Mouse (Mus musculus): ENCODE results near the gene Cdh22. TPM values are rescaled to one million over a fixed set of nuclear protein-coding genes. Genes with fewer than 3 reads are reported as not detected.

Gene Cdh22
- polyA plus RNA-seq, 1 experiment from 2014 or later: 20.8 TPM

DNA sequence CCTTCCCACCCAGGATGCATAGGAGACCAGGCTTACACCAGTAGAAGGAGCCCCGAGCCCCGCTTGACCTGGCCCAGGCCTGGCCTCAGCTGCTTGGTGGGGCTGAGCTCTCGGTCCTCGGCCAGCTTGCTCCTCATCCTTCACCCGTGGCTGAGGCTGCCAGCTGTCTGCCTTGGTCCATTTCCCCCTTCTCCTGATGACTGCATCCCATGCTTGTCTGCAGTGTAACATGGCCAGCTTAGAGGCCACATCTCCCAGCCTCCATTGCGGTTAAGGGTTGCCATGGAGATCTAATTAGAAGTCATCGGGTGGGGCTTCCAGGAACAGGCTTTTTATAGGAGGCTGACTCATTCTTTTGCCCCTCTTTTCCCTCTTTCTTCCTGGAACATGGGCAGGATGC is 29.2 kb upstream of the Cdh22 start:
- no peaks in the 10 kb centered on the region for H3K9me3 ChIP-seq
- H3K4me1 ChIP-seq: peaks cover 34% of the 10 kb centered on the region
- no peak for ATAC-seq (replicated peaks)
- H3K27ac ChIP-seq: no peak overlapping the region
- no peaks in the 10 kb centered on the region for H3K27me3 ChIP-seq (replicated peaks)
- no peak overlapping the region for H3K9ac ChIP-seq
- H3K4me3 ChIP-seq: no peak overlapping the region
- H3K4me2 ChIP-seq: no peak overlapping the region
- no peaks in the 10 kb centered on the region for H3K36me3 ChIP-seq (replicated peaks)
- 47% methylated on average over 7 of the region's 7 CpGs for WGBS

DNA sequence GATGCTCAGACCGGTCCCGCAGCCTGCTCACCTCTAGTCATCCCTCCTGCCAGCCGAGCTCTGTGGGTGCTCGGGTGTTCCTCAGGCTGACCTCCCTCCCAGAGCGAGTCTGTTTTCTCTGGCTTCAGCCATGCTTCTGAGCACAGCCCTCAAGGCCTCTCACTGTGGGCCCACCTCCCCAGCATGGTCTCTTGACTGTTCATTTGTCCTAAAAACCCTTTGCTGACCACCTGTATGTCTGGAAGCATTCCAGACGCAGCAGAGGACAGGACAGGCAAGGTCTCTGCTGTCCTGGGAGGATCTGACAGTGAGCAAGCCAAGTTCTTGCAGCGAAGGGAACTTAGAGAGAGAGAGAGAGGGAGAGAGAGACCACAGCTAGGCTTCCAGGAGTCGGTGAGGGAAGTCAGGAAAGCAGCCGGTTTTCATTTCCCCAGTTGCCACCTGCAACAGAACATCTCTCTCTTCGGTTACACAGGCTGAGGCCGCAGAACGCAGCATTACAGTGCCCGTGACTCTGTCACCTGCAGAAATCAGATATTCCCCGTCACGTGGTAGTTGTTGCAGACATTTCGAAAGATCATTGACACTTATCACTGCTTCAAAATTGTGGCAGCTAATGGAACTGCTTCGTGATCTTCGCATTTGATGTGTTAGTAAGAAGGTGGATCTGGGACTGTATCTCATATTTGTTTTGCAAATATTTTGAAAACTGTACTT is 27.8 kb upstream of the Cdh22 start:
- Histone ChIP-seq H3K9ac (no peak overlapping the region), H3K9me3 (no peaks in the 10 kb centered on the region), H3K36me3 (replicated peaks) (no peaks in the 10 kb centered on the region), H3K4me3 (no peak overlapping the region), H3K4me1 (peaks cover 43% of the 10 kb centered on the region), H3K4me2 (no peak overlapping the region), H3K27me3 (replicated peaks) (no peaks in the 10 kb centered on the region), H3K27ac (no peak overlapping the region)
- ATAC-seq (replicated peaks): no peak
- WGBS: 68% methylated on average over 18 of the region's 18 CpGs

DNA sequence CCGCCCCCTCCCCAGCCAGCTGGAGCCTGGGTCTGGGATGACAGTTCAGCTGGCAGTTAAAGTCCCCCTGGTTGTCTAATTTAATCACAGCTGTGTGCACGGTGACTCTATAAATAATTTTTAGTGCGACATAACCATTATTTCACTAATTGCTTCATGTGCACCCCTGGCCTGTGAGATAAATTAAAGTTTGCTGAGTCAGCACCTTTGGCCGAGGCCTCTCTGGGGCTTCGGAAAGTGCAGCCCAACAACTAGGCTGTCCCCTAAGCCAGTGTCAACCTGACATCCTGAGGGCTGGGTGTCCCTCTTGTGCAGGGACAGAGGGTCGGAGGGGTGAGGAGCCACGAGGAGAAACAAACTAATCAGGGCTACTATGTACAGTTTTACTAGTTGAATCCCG is 25.2 kb upstream of the Cdh22 start:
- ATAC-seq (replicated peaks): no peak
- H3K4me3 ChIP-seq: no peak overlapping the region
- no peaks in the 10 kb centered on the region for H3K27me3 ChIP-seq (replicated peaks)
- H3K4me2 ChIP-seq: no peak overlapping the region
- 82% methylated on average over 8 of the region's 8 CpGs for WGBS
- H3K9ac ChIP-seq: no peak overlapping the region
- H3K36me3 ChIP-seq (replicated peaks): no peaks in the 10 kb centered on the region
- no peak overlapping the region for H3K27ac ChIP-seq
- H3K4me1 ChIP-seq: peaks cover 33% of the 10 kb centered on the region
- no peaks in the 10 kb centered on the region for H3K9me3 ChIP-seq

DNA sequence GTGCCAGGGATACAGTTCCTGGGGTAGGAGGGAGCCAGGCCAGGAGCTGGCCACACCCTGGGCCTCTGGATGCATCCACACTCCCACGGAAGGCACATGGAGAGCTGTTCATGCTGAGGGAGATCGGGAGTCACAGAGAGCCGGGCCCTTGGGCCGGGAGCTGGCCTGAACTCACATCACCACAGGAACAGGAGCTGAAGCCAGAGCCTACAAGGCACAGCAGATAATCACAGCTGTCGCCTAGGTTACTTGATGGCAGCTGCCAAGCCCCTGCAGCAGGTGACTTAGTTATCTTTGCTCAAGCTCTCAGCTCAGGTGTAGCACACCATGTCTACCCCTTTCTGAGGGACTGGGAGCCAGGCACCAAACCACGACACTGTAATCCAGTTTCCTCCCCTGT is 23.7 kb upstream of the Cdh22 start:
- H3K4me3 ChIP-seq: no peak overlapping the region
- ATAC-seq (replicated peaks): no peak
- H3K4me1 ChIP-seq: peaks cover 38% of the 10 kb centered on the region
- no peak overlapping the region for H3K27ac ChIP-seq
- no peaks in the 10 kb centered on the region for H3K36me3 ChIP-seq (replicated peaks)
- H3K9me3 ChIP-seq: no peaks in the 10 kb centered on the region
- 77% methylated on average over 6 of the region's 6 CpGs for WGBS
- no peak overlapping the region for H3K9ac ChIP-seq
- no peaks in the 10 kb centered on the region for H3K27me3 ChIP-seq (replicated peaks)
- H3K4me2 ChIP-seq: no peak overlapping the region

DNA sequence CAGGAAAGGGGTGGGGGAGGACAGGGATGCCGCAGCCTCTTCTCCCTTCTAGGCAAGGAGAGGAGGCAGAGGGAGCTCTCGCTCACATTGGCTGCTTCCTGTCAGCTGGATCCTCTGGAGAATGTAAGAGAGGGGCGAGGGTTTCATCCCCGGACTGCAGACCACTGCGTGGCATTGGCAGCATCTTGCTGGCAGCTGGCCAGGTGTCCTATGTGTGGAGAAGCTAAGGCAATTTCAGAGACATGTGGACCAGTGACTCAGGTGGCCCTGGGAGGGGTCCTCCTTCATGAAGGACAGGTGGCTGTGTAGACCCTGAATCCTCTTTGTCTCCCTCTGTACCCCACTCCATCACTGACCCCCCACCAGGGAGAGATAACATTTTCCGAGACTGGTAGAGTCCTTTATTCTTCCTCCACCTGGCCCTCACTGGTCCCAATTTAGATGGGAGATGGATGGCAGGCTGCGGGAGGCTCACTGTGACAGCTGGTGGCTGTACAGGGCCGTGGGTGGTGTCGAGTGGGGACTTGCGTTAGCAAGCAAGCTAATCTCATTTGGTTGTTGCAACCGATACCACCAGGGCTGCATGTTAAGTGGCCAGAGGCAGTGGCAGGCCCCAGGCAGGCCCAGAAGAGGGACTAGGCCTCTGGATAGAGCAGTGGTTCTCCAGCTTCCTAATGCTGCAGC is 22.6 kb upstream of the Cdh22 start:
- H3K27ac ChIP-seq: no peak overlapping the region
- H3K9ac ChIP-seq: no peak overlapping the region
- ATAC-seq (replicated peaks): no peak
- H3K36me3 ChIP-seq (replicated peaks): no peaks in the 10 kb centered on the region
- no peaks in the 10 kb centered on the region for H3K9me3 ChIP-seq
- peaks cover 38% of the 10 kb centered on the region for H3K4me1 ChIP-seq
- WGBS: 25% methylated on average over 11 of the region's 11 CpGs
- no peaks in the 10 kb centered on the region for H3K27me3 ChIP-seq (replicated peaks)
- no peak overlapping the region for H3K4me3 ChIP-seq
- H3K4me2 ChIP-seq: no peak overlapping the region

DNA sequence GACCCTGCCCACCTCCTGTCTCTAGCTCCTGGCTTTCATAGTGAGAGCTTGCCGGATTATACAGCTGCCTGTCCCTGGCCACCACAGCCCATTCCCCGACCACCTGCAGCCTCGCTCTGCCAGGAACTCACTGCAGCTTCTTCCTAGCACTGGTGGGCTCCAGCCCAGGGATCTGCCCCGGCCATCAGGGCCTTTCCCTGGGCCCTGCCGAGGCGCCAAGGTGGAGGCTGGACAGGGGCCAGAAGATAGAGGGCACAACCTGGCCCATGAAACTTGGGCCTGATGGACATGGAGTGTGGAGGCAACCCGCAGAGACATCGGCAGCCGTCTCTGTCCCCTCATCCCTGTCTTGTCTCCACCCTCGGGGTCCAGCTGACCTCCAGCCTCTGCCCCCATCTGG is 21.6 kb upstream of the Cdh22 start:
- 68% methylated on average over 10 of the region's 10 CpGs for WGBS
- H3K4me1 ChIP-seq: peaks cover 36% of the 10 kb centered on the region
- no peak overlapping the region for H3K4me3 ChIP-seq
- no peak overlapping the region for H3K4me2 ChIP-seq
- H3K27me3 ChIP-seq (replicated peaks): no peaks in the 10 kb centered on the region
- no peak overlapping the region for H3K9ac ChIP-seq
- no peaks in the 10 kb centered on the region for H3K9me3 ChIP-seq
- H3K27ac ChIP-seq: no peak overlapping the region
- ATAC-seq (replicated peaks): no peak
- H3K36me3 ChIP-seq (replicated peaks): no peaks in the 10 kb centered on the region

DNA sequence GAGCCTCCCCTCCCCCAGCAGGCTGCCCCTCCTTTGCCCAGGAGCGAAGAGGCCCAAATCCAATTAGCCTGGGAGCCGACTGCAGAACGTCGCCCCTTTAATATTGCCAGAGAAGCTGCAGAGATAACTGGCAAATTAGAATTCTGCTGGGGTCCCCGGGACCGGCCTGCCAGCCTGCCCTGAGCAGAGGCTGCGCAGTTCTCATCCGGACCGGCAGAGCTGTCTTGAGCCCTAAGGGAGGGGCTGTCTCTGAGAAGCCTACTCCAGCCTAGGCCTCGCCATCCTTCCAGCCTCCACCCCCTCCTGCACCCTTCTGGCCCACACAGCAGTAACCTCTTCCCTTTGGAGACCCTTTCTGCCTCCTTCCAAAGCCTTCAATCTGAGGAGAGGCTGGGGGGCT is 19.2 kb upstream of the Cdh22 start:
- Histone ChIP-seq H3K27me3 (replicated peaks) (no peaks in the 10 kb centered on the region), H3K9ac (no peak overlapping the region), H3K4me1 (peaks cover 36% of the 10 kb centered on the region), H3K4me3 (no peak overlapping the region), H3K9me3 (no peaks in the 10 kb centered on the region), H3K4me2 (0 out of 2 replicates have a peak overlapping the region, but pooled peaks have one; percentile 23), H3K36me3 (replicated peaks) (no peaks in the 10 kb centered on the region), H3K27ac (peak overlapping the region; percentile 55)
- ATAC-seq (replicated peaks): peak; percentile 81
- WGBS: under 1% methylated on average over 10 of the region's 10 CpGs

DNA sequence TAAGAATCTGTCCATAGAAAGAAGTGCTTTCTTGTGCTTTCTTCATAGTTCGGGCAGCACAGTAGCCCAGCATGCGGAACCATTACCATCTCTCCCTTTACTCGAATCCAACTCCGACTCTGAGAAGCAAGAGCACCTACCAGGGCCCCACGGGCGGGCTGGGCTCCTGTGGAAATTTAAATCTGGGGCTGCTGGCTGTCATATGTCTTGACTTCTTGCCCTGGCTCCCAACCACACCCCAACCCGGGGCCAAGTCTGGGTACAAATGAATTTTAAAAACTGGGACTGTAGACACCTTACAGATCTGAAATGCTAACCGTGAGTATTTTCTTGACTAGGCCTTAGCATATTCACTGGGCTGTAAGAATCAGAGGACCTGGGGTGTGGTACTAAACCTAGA is 18.6 kb upstream of the Cdh22 start:
- Histone ChIP-seq H3K27me3 (replicated peaks) (no peaks in the 10 kb centered on the region), H3K36me3 (replicated peaks) (no peaks in the 10 kb centered on the region), H3K9ac (no peak overlapping the region), H3K27ac (peak overlapping the region; percentile 55), H3K4me2 (no peak overlapping the region), H3K4me3 (no peak overlapping the region), H3K4me1 (peaks cover 35% of the 10 kb centered on the region), H3K9me3 (no peaks in the 10 kb centered on the region)
- 81% methylated on average over 8 of the region's 8 CpGs for WGBS
- no peak for ATAC-seq (replicated peaks)

DNA sequence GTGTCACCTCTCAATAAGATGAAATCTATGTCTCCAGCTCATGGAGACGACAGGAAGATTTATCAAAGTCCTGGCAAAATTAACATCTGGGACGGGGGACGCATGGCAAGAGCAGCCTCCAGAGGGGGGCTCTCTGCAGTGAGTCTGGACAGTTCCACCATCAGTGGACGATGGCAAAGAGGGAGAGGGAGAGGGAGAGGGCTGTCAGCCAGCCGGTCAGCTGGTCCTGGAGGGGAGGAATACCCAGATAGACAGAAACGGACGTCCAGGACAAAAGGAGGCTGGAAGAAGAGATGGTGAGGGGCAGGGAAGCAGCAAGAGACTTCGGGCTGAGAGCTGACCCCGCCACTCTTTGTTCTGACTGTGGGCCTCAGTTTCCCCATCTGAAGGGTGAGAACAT is 18.1 kb upstream of the Cdh22 start:
- H3K4me3 ChIP-seq: no peak overlapping the region
- H3K27me3 ChIP-seq (replicated peaks): no peaks in the 10 kb centered on the region
- H3K36me3 ChIP-seq (replicated peaks): no peaks in the 10 kb centered on the region
- no peak overlapping the region for H3K9ac ChIP-seq
- no peaks in the 10 kb centered on the region for H3K9me3 ChIP-seq
- ATAC-seq (replicated peaks): no peak
- WGBS: 53% methylated on average over 9 of the region's 9 CpGs
- H3K4me2 ChIP-seq: no peak overlapping the region
- H3K27ac ChIP-seq: no peak overlapping the region
- peaks cover 30% of the 10 kb centered on the region for H3K4me1 ChIP-seq

DNA sequence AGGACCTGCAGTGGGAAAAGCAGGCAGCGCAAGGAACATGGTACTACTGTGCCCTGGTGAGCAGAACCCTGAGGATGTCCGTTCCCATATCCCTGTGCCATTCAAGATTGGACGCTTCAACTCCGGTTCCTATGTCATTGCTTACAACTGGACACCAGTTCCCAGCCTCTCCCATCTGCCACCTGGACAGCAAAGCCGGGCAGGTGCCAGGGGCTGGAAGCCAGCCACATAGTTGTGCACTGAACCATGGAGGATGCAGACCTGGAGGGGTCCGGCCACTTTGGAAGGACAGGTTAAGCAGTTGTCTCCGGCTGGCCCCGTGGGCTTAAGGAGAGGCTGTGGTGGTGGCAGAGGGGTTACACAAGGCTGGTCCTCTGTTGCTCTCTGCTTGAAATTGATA is 17.7 kb upstream of the Cdh22 start:
- H3K4me3 ChIP-seq: no peak overlapping the region
- H3K27me3 ChIP-seq (replicated peaks): no peaks in the 10 kb centered on the region
- H3K36me3 ChIP-seq (replicated peaks): no peaks in the 10 kb centered on the region
- peaks cover 26% of the 10 kb centered on the region for H3K4me1 ChIP-seq
- 79% methylated on average over 8 of the region's 8 CpGs for WGBS
- H3K27ac ChIP-seq: no peak overlapping the region
- no peak overlapping the region for H3K4me2 ChIP-seq
- no peak overlapping the region for H3K9ac ChIP-seq
- no peak for ATAC-seq (replicated peaks)
- H3K9me3 ChIP-seq: no peaks in the 10 kb centered on the region

DNA sequence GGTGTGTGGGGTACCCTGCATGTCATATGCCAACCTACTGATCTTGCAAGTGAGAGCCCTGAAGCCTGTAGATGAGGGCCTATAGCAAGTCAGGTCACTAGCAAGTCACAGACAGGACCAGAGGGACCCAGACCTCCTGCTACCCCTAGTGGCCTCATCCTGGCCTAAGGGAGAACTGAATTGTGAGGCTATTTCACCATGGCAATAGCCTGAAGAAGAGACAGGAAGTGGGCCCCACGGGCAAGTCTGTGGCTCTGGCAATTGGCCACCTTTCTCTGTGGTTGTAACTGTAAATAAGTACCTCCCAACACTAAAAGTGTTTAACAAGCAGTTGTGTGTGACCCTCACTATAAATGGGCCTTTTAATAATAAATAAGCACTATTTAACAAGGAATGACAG is 16.2 kb upstream of the Cdh22 start:
- no peaks in the 10 kb centered on the region for H3K27me3 ChIP-seq (replicated peaks)
- WGBS: 63% methylated on average over 1 of the region's 1 CpGs
- no peaks in the 10 kb centered on the region for H3K9me3 ChIP-seq
- no peak overlapping the region for H3K4me3 ChIP-seq
- no peak for ATAC-seq (replicated peaks)
- H3K4me2 ChIP-seq: no peak overlapping the region
- H3K27ac ChIP-seq: no peak overlapping the region
- no peaks in the 10 kb centered on the region for H3K36me3 ChIP-seq (replicated peaks)
- no peak overlapping the region for H3K9ac ChIP-seq
- H3K4me1 ChIP-seq: peaks cover 32% of the 10 kb centered on the region

DNA sequence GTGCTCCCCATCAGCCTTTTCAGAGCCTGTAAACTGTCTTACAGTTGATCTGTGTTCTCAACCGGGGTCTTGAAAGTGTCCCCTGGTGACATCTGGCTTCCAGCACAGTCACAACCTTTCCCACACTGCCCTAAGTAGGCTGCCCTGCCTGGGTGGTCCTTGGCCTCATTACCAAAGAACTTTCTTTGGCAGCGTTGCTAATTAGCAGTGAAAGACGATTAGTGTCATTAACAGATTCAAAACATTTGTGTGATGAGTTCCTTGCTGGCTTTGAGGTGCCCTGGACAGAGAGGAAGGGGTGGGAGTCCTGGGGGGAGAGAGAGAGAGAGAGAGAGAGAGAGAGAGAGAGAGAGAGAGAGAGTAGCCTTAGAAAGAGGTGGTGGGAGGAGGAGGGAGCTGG is 14.3 kb upstream of the Cdh22 start:
- ATAC-seq (replicated peaks): no peak

DNA sequence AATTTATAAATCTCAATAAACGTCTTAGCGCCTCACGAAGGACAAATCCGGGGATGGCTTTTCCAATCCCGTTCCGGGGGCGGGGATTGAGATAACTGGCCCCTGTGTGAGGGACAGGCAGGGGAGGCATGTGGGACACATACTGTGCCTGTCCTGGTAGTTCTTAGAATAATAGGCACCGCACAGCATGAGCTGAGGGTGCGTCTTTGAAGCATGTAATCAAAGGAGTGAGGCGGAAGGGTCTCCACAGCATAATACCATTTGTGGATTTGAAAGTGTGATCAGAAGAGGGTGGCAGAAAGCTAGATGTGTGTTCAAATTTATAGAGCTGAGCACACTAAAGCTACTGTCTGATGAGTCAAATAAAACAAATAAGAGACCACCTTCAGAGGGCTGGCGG is 11.7 kb upstream of the Cdh22 start:
- H3K4me3 ChIP-seq: no peak overlapping the region
- H3K9ac ChIP-seq: no peak overlapping the region
- 10% methylated on average over 11 of the region's 11 CpGs for WGBS
- no peak overlapping the region for H3K27ac ChIP-seq
- ATAC-seq (replicated peaks): no peak
- no peaks in the 10 kb centered on the region for H3K9me3 ChIP-seq
- H3K4me1 ChIP-seq: peaks cover 31% of the 10 kb centered on the region
- no peak overlapping the region for H3K4me2 ChIP-seq
- H3K27me3 ChIP-seq (replicated peaks): peaks cover 8% of the 10 kb centered on the region
- no peaks in the 10 kb centered on the region for H3K36me3 ChIP-seq (replicated peaks)

More for the DNA sequence above, 14.3 kb upstream of the Cdh22 start:
- 20% methylated on average over 3 of the region's 3 CpGs for WGBS
- Histone ChIP-seq H3K4me2 (no peak overlapping the region), H3K27me3 (replicated peaks) (no peaks in the 10 kb centered on the region), H3K27ac (no peak overlapping the region), H3K9ac (no peak overlapping the region), H3K4me1 (peaks cover 22% of the 10 kb centered on the region), H3K36me3 (replicated peaks) (no peaks in the 10 kb centered on the region), H3K4me3 (no peak overlapping the region), H3K9me3 (no peaks in the 10 kb centered on the region)
